Mouse (Mus musculus): ENCODE data around the gene Ece1. TPM values are rescaled to one million over a fixed set of nuclear protein-coding genes. Genes with fewer than 3 reads are reported as not detected.

The Ece1 gene
- total and polyA plus RNA-seq, 3 experiments = 25.3 to 43.8 TPM; not detected in 1

- Histone ChIP-seq H3K27me3 (ENCODE audit: control insufficient read depth in 1 of 2, insufficient read depth in 2 of 2, low read length in 2 of 2) (no peaks in the 10 kb centered on the region), H3K4me3 (ENCODE audit: control insufficient read depth in 1 of 2, insufficient read depth in 1 of 2, low read depth in 2 of 2, low read length in 2 of 2) (no peak overlapping the region), H3K36me3 (ENCODE audit: control insufficient read depth in 1 of 2, insufficient read depth in 2 of 2, low read length in 2 of 2) (no peaks in the 10 kb centered on the region), H3K4me1 (ENCODE audit: control insufficient read depth in 1 of 2, insufficient read depth in 2 of 2, low read length in 2 of 2) (no peaks in the 10 kb centered on the region), H3K27ac (ENCODE audit: control insufficient read depth, low read depth, low read length) (no peak overlapping the region), H3K79me2 (ENCODE audit: control insufficient read depth, insufficient read depth, low read length, poor library complexity) (no peaks in the 10 kb centered on the region), H3K9ac (ENCODE audit: control insufficient read depth, low read depth, low read length, poor library complexity, severe bottlenecking) (no peak overlapping the region), H3K9me3 (replicated peaks; ENCODE audit: insufficient read depth, low read length) (no peaks in the 10 kb centered on the region)
- no peak for DNase-seq (ENCODE audit: low read depth, low spot score)
- TF ChIP-seq SIN3A (IDR thresholded peaks at IDR 0.05; ENCODE audit: low read length) (no peak), E2F4 (IDR thresholded peaks at IDR 0.05; ENCODE audit: borderline replicate concordance, low read depth, low read length) (no peak), MXI1 (IDR thresholded peaks at IDR 0.05; ENCODE audit: low read depth, low read length) (no peak), CHD2 (IDR thresholded peaks at IDR 0.05; ENCODE audit: low read length) (no peak)
Observed at GRCm38 (mm10) chr4:137941871-137942781, 80.1 kb downstream of the Ece1 start.

- H3K36me3 ChIP-seq (ENCODE audit: control insufficient read depth in 1 of 2, insufficient read depth in 2 of 2, low read length in 2 of 2) = no peaks in the 10 kb centered on the region
- DNase-seq (ENCODE audit: low read depth, low spot score) = no peak
Observed at GRCm38 (mm10) chr4:137942782-137943486, 80.9 kb downstream of the Ece1 start.

GRCm38 (mm10) chr4:137943540-137943939 is 81.5 kb downstream of the Ece1 start:
- H3K27me3 ChIP-seq (ENCODE audit: control insufficient read depth in 1 of 2, insufficient read depth in 2 of 2, low read length in 2 of 2) = no peaks in the 10 kb centered on the region
- no peaks in the 10 kb centered on the region for H3K36me3 ChIP-seq (ENCODE audit: control insufficient read depth in 1 of 2, insufficient read depth in 2 of 2, low read length in 2 of 2)
- H3K9ac ChIP-seq (ENCODE audit: control insufficient read depth, low read depth, low read length, poor library complexity, severe bottlenecking) = no peak overlapping the region
- no peaks in the 10 kb centered on the region for H3K9me3 ChIP-seq (replicated peaks; ENCODE audit: insufficient read depth, low read length)
- DNase-seq (ENCODE audit: low read depth, low spot score) = no peak
- no peak overlapping the region for H3K27ac ChIP-seq (ENCODE audit: control insufficient read depth, low read depth, low read length)
- no peak overlapping the region for H3K4me3 ChIP-seq (ENCODE audit: control insufficient read depth in 1 of 2, insufficient read depth in 1 of 2, low read depth in 2 of 2, low read length in 2 of 2)
- no peaks in the 10 kb centered on the region for H3K79me2 ChIP-seq (ENCODE audit: control insufficient read depth, insufficient read depth, low read length, poor library complexity)
- no peaks in the 10 kb centered on the region for H3K4me1 ChIP-seq (ENCODE audit: control insufficient read depth in 1 of 2, insufficient read depth in 2 of 2, low read length in 2 of 2)
- TF ChIP-seq UBTF (IDR thresholded peaks at IDR 0.05; ENCODE audit: borderline replicate concordance, insufficient read depth, low read depth, low read length) = no peak
- no peak for TF ChIP-seq MAZ (IDR thresholded peaks at IDR 0.05; ENCODE audit: low read depth, low read length)
- no peak for TF ChIP-seq ZMIZ1 (IDR thresholded peaks at IDR 0.05; ENCODE audit: low read depth, low read length)
- no peak for TF ChIP-seq CTCF (IDR thresholded peaks at IDR 0.05 in 2 of 3, conservative IDR thresholded peaks at IDR 0.05 in 1 of 3; ENCODE audit: control insufficient read depth in 1 of 3, insufficient read depth in 1 of 3, low read depth in 2 of 3, low read length in 3 of 3, poor library complexity in 1 of 3, severe bottlenecking in 1 of 3)
- no peak for TF ChIP-seq CHD1 (IDR thresholded peaks at IDR 0.05; ENCODE audit: low read depth, low read length)
- TF ChIP-seq JUND (IDR thresholded peaks at IDR 0.05; ENCODE audit: low read depth, low read length) = no peak
- no peak for TF ChIP-seq E2F4 (IDR thresholded peaks at IDR 0.05; ENCODE audit: borderline replicate concordance, low read depth, low read length)
- no peak for TF ChIP-seq NELFE (IDR thresholded peaks at IDR 0.05; ENCODE audit: low read depth, low read length)
- TF ChIP-seq CHD2 (IDR thresholded peaks at IDR 0.05; ENCODE audit: low read length) = no peak
- TF ChIP-seq SMC3 (IDR thresholded peaks at IDR 0.05; ENCODE audit: low read depth, low read length) = no peak
- no peak for TF ChIP-seq NRF1 (IDR thresholded peaks at IDR 0.05; ENCODE audit: insufficient read depth, low read depth, low read length, poor library complexity, severe bottlenecking)
- TF ChIP-seq POLR2AphosphoS5 (IDR thresholded peaks at IDR 0.05; ENCODE audit: borderline replicate concordance, low read depth, low read length) = no peak
- TF ChIP-seq MEF2A (IDR thresholded peaks at IDR 0.05; ENCODE audit: extremely low read depth, insufficient replicate concordance, low read depth, low read length, poor library complexity, severe bottlenecking) = no peak
- TF ChIP-seq GABPA (IDR thresholded peaks at IDR 0.05; ENCODE audit: low read depth, low read length) = no peak
- no peak for TF ChIP-seq RCOR1 (IDR thresholded peaks at IDR 0.05; ENCODE audit: low read depth, low read length)
- no peak for TF ChIP-seq HCFC1 (IDR thresholded peaks at IDR 0.05; ENCODE audit: low read depth, low read length)
- TF ChIP-seq KAT2A (conservative IDR thresholded peaks at IDR 0.05; ENCODE audit: low read depth, low read length) = no peak

More at GRCm38 (mm10) chr4:137942782-137943486, 80.9 kb downstream of the Ece1 start:
- Histone ChIP-seq H3K27ac (ENCODE audit: control insufficient read depth, low read depth, low read length) (no peak overlapping the region), H3K9me3 (replicated peaks; ENCODE audit: insufficient read depth, low read length) (no peaks in the 10 kb centered on the region), H3K4me3 (ENCODE audit: control insufficient read depth in 1 of 2, insufficient read depth in 1 of 2, low read depth in 2 of 2, low read length in 2 of 2) (no peak overlapping the region), H3K79me2 (ENCODE audit: control insufficient read depth, insufficient read depth, low read length, poor library complexity) (no peaks in the 10 kb centered on the region), H3K4me1 (ENCODE audit: control insufficient read depth in 1 of 2, insufficient read depth in 2 of 2, low read length in 2 of 2) (no peaks in the 10 kb centered on the region), H3K27me3 (ENCODE audit: control insufficient read depth in 1 of 2, insufficient read depth in 2 of 2, low read length in 2 of 2) (no peaks in the 10 kb centered on the region), H3K9ac (ENCODE audit: control insufficient read depth, low read depth, low read length, poor library complexity, severe bottlenecking) (no peak overlapping the region)
- TF ChIP-seq ZC3H11A (IDR thresholded peaks at IDR 0.05; ENCODE audit: low read depth, low read length) (no peak), BHLHE40 (IDR thresholded peaks at IDR 0.05; ENCODE audit: borderline replicate concordance, low read depth, low read length) (no peak), ZMIZ1 (IDR thresholded peaks at IDR 0.05; ENCODE audit: low read depth, low read length) (no peak), CHD1 (IDR thresholded peaks at IDR 0.05; ENCODE audit: low read depth, low read length) (no peak), GABPA (IDR thresholded peaks at IDR 0.05; ENCODE audit: low read depth, low read length) (no peak), USF1 (IDR thresholded peaks at IDR 0.05; ENCODE audit: low read depth, low read length) (no peak), POLR2A (IDR thresholded peaks at IDR 0.05; ENCODE audit: control insufficient read depth in 1 of 2, insufficient read depth in 1 of 2, low read depth in 1 of 2, low read length in 2 of 2, poor library complexity in 1 of 2) (no peak), MYB (IDR thresholded peaks at IDR 0.05; ENCODE audit: low read depth, low read length) (no peak), MAX (IDR thresholded peaks at IDR 0.05; ENCODE audit: low read length) (no peak), RCOR1 (IDR thresholded peaks at IDR 0.05; ENCODE audit: low read depth, low read length) (no peak)
